ENCODE assay signal across 24 mouse cellular contexts in genomic region chr7:114802576-114802975, GRCm38 (mm10). TPM values are rescaled to one million over a fixed set of nuclear protein-coding genes. Genes with fewer than 3 reads are reported as not detected.
A peak's percentile ranks its signal among the peaks of the same experiment; 100 is the strongest.
DNase-seq lines count a peak whose midpoint lies in the region; ATAC-seq lines count a peak whose summit lies in the region.
"Had no signal": no experiment of that assay in that cellular context is flagged by ENCODE, and none has a peak within 500 bp of the region (broad histone marks: within the 10 kb centered on the region; RNA-seq: fewer than 3 reads in every experiment).

No protein-coding gene starts in this region.

- no peak overlapping the region for H3K27ac ChIP-seq in forebrain, embryonic 13.5 days
- H3K27ac ChIP-seq in forebrain, embryonic 12.5 days = no peak overlapping the region
- H3K27ac ChIP-seq in hindbrain, embryonic 11.5 days (ENCODE audit: low read depth, low read length) = no peak overlapping the region
- H3K27ac ChIP-seq: embryonic facial prominence, embryonic 12.5 days; heart, embryonic 15.5 days; hindbrain, postnatal 0 days; limb, embryonic 15.5 days; liver, embryonic 15.5 days; midbrain, embryonic 12.5 days; stomach, postnatal 0 days had no signal

- no peaks in the 10 kb centered on the region for H3K27me3 ChIP-seq in forebrain, embryonic 13.5 days
- no peaks in the 10 kb centered on the region for H3K27me3 ChIP-seq in forebrain, embryonic 12.5 days
- H3K27me3 ChIP-seq in hindbrain, embryonic 11.5 days (ENCODE audit: control insufficient read depth, insufficient read depth, low read length) = no peaks in the 10 kb centered on the region
- H3K27me3 ChIP-seq: embryonic facial prominence, embryonic 12.5 days; heart, embryonic 15.5 days; limb, embryonic 15.5 days; liver, embryonic 15.5 days; midbrain, embryonic 12.5 days had no signal

- H3K9me3 ChIP-seq in forebrain, embryonic 13.5 days (replicated peaks) = no peaks in the 10 kb centered on the region
- no peaks in the 10 kb centered on the region for H3K9me3 ChIP-seq in forebrain, embryonic 12.5 days
- H3K9me3 ChIP-seq in hindbrain, embryonic 11.5 days (ENCODE audit: control insufficient read depth, low read length) = no peaks in the 10 kb centered on the region
- H3K9me3 ChIP-seq: embryonic facial prominence, embryonic 12.5 days; G1E; heart, embryonic 15.5 days; limb, embryonic 15.5 days; liver, embryonic 15.5 days; midbrain, embryonic 12.5 days had no signal

- no peaks in the 10 kb centered on the region for H3K4me1 ChIP-seq in forebrain, embryonic 13.5 days
- no peaks in the 10 kb centered on the region for H3K4me1 ChIP-seq in forebrain, embryonic 12.5 days
- H3K4me1 ChIP-seq in hindbrain, embryonic 11.5 days (replicated peaks; ENCODE audit: control insufficient read depth, insufficient read depth, low read length) = no peaks in the 10 kb centered on the region
- H3K4me1 ChIP-seq: embryonic facial prominence, embryonic 12.5 days; heart, embryonic 15.5 days; liver, embryonic 15.5 days; midbrain, embryonic 12.5 days had no signal

- no peak overlapping the region for H3K4me2 ChIP-seq in forebrain, embryonic 13.5 days
- no peak overlapping the region for H3K4me2 ChIP-seq in forebrain, embryonic 12.5 days
- H3K4me2 ChIP-seq in hindbrain, embryonic 11.5 days (replicated peaks; ENCODE audit: low read depth, low read length) = no peak overlapping the region
- H3K4me2 ChIP-seq: embryonic facial prominence, embryonic 12.5 days; heart, embryonic 15.5 days; limb, embryonic 15.5 days; liver, embryonic 15.5 days; midbrain, embryonic 12.5 days had no signal

- no peak overlapping the region for H3K4me3 ChIP-seq in forebrain, embryonic 13.5 days
- H3K4me3 ChIP-seq in forebrain, embryonic 12.5 days (replicated peaks) = no peak overlapping the region
- H3K4me3 ChIP-seq in hindbrain, embryonic 11.5 days (ENCODE audit: low read depth, low read length) = no peak overlapping the region
- H3K4me3 ChIP-seq: embryonic facial prominence, embryonic 12.5 days; erythroblast, embryonic 14.5 days; heart, embryonic 15.5 days; limb, embryonic 15.5 days; liver, embryonic 15.5 days; midbrain, embryonic 12.5 days had no signal

- DNase-seq in right cerebral cortex, postnatal 25 days = peak; percentile 36
- DNase-seq in right cerebral cortex, postnatal 36 days (ENCODE audit: low spot score in 2 of 2) = no peak
- DNase-seq in layer of hippocampus, postnatal 10 days (ENCODE audit: low spot score in 2 of 2) = peak; percentile 18 to 42
- no peak for DNase-seq in hindbrain, embryonic 11.5 days (ENCODE audit: low spot score)
- DNase-seq: adrenal gland, postnatal 36 days; cerebellum, adult 9-10 months; gastrocnemius, postnatal 14 days; thymus, postnatal 14 days had no signal

- 70% methylated on average over 8 of the region's 8 CpGs for WGBS in forebrain, embryonic 13.5 days
- WGBS in forebrain, embryonic 12.5 days = 74% methylated on average over 8 of the region's 8 CpGs
- 85% methylated on average over 8 of the region's 8 CpGs for WGBS in hindbrain, embryonic 11.5 days

- no peaks in the 10 kb centered on the region for H3K36me3 ChIP-seq in forebrain, embryonic 13.5 days (ENCODE audit: poor library complexity, severe bottlenecking)
- H3K36me3 ChIP-seq in forebrain, embryonic 12.5 days (replicated peaks) = no peaks in the 10 kb centered on the region
- no peaks in the 10 kb centered on the region for H3K36me3 ChIP-seq in hindbrain, embryonic 11.5 days (ENCODE audit: control insufficient read depth, insufficient read depth, low read length)
- H3K36me3 ChIP-seq: embryonic facial prominence, embryonic 12.5 days; G1E; heart, embryonic 15.5 days; limb, embryonic 15.5 days; liver, embryonic 15.5 days; midbrain, embryonic 12.5 days had no signal

- H3K9ac ChIP-seq in forebrain, embryonic 13.5 days = no peak overlapping the region
- H3K9ac ChIP-seq in forebrain, embryonic 12.5 days = no peak overlapping the region
- no peak overlapping the region for H3K9ac ChIP-seq in hindbrain, embryonic 11.5 days (ENCODE audit: low read depth, low read length)
- H3K9ac ChIP-seq: embryonic facial prominence, embryonic 12.5 days; heart, embryonic 15.5 days; limb, embryonic 15.5 days; liver, embryonic 15.5 days; midbrain, embryonic 12.5 days had no signal

- ATAC-seq in forebrain, embryonic 13.5 days = peak; percentile 19; the same call in 1 of the 2 replicates
- no peak for ATAC-seq in forebrain, embryonic 12.5 days (ENCODE audit: low FRiP score)
- no peak for ATAC-seq in hindbrain, embryonic 11.5 days (ENCODE audit: low FRiP score)
- ATAC-seq in CD4-positive, CD25-positive, alpha-beta regulatory T cell, adult 4 months = no peak
- ATAC-seq: activated CD4-positive, CD25-positive, alpha-beta regulatory T cell, adult 4 months; hindbrain, postnatal 0 days; intestine, postnatal 0 days had no signal

RNA-seq across cellular contexts. Expression of gene Insc, which starts 59.1 kb away (rescaled TPM):
- 0.46 and 0.86 TPM in 2 replicates for polyA plus RNA-seq in forebrain, embryonic 13.5 days (2015; fragmentation: Nextera tagmentation; extraction: Ambion mirVana)
- 0.69 and 0.74 TPM in 2 replicates for polyA plus RNA-seq in forebrain, embryonic 12.5 days (2016; fragmentation: Nextera tagmentation; extraction: Ambion mirVana)
- 1 to 10 TPM; 1.8 to 2.0 TPM for total RNA-seq in layer of hippocampus, postnatal 10 days (2021)
- polyA plus RNA-seq in hindbrain, embryonic 11.5 days (2014; fragmentation: Nextera tagmentation; extraction: Ambion mirVana) = 7.5 and 10.9 TPM in 2 replicates
- not detected for polyA plus RNA-seq in CD4-positive, CD25-positive, alpha-beta regulatory T cell, adult 4 months (2017; shearing (Covaris generic))
- total RNA-seq: G1E; hematopoietic stem cell, adult 5-6 weeks; monocyte, adult 5-6 weeks had no signal
- polyA plus RNA-seq: G1E had no signal

Comparison
In these comparisons a context has a peak if more than half of its experiments do, and no peak if none do; other contexts are left out.
1. DNase-seq: peak in right cerebral cortex, postnatal 25 days (single experiment) and layer of hippocampus, postnatal 10 days (2 of 2); none in right cerebral cortex, postnatal 36 days (0 of 2) and hindbrain, embryonic 11.5 days (single experiment).